Mouse (Mus musculus) adrenal gland, adult 18-20 months (tissue): ENCODE results near the gene Igsf10. TPM values are rescaled to one million over a fixed set of nuclear protein-coding genes. Genes with fewer than 3 reads are reported as not detected.
"Not testable (repeated sequence)": the region's sequence is repeated elsewhere in the genome, so short reads cannot be mapped to it uniquely, and the experiment has no call there.

Experiments used
- DNase-seq, 2 experiments: peaks; one replicate each; pipeline ENCODE4 v3.0.0; 2021 to 2022; ENCODE audit warnings: low spot score in 2 of 2
- long read RNA-seq, 2 experiments: library from polyadenylated mRNA; stranded (forward); transcript quantifications; one replicate each; pipeline ENCODE4 v2.0.0; 2021
- total RNA-seq, 2 experiments: library from RNA; stranded (reverse); gene quantifications; 1 replicate in 1 of 2; 2 replicates in 1 of 2; pipeline ENCODE4 v1.2.3; 2021

Igsf10 gene
- total RNA-seq = 1 to 10 TPM; 1.2 to 1.8 TPM
- long read RNA-seq, experiment 1 = 0 reads
- long read RNA-seq, experiment 2 = 0 reads

GRCm38 (mm10) chr3:59344065-59344905 is at the start of gene Igsf10:
Gene Igsf10 (minus strand): TSS chr3:59344394.
- peak in 1 of 2 experiments; percentile 8 for DNase-seq

GRCm38 (mm10) chr3:59385553-59385952 is 41.4 kb upstream of the Igsf10 start:
- no peak for DNase-seq

DNA sequence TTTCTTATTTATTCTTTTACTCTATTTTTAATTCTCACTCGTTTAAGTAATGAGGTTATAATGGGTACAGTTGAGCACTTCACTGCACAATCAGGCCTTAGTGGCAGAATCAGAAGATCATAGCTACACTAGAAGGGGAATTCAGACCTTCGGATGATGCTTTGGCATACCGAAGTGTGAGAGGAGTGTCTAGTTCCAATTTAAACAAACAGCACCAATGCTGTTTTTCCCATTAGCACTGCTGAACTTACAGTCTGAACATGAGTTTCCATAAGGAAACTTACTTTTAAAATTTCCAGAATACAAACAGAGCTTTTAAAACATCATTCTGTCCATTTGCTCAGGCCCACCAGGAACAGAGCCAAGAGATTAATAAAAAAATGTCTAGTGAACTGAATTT is 40.8 kb upstream of the Igsf10 start:
- no peak for DNase-seq

DNA sequence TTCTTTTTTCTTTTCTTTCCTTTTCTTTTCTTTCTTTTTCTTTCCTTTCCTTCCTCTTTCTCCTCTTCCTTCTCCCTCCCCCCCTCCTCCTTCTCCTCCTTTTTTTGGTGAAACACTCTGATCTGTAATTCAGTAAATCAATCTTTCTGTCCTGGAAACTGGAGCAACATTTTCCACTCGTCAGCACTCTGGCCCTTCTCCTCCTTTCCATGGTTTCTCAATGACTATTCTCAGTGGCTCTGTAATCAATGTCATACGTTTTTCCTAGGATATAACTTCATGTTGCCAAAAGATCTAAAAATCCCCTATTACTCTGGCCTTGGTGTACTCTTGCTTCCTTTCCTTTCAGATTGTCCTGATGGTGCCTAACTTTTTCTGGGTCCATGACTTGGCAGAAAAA is 40.1 kb upstream of the Igsf10 start:
- no peak for DNase-seq

DNA sequence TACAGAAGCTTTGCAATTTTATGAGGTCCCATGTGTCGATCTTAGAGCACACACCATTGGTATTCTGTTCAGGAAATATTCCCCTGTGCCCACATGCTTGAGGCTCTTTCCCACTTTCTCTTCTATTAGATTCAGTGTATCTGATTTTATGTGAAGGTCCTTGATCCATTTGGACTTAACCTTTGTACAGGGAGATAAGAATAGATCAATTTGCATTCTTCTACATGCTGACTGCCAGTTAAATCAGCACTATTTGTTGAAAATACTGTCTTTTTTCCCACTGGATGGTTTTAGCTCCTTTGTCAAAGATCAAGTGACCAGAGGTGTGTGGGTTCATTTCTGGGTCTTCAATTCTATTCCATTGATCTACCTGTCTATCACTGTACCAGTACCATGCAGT is 34.6 kb upstream of the Igsf10 start:
- not testable (repeated sequence) for DNase-seq

GRCm38 (mm10) chr3:59361895-59362294 is 17.7 kb upstream of the Igsf10 start:
- no peak for DNase-seq

DNA sequence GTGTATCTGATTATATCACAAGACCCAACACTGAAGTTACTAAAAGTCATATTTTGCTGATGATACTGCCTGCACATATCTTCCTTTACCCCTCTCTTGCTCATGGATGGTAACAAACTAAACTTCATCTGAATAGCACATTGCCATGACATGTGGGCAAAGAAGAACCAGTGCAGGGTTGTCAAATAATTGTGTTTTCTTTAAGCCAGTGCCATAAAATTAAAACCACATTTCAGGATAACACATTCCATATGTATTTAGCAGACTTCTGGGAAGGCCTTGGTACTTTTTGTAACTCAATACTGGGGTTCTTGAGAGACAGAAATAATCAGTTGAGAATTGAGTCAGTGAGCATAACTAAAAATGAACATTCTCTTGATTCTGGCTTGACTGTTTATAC is 15.9 kb upstream of the Igsf10 start:
- DNase-seq = no peak

- no peak for DNase-seq
Measured at GRCm38 (mm10) chr3:59354156-59354555, 10.0 kb upstream of the Igsf10 start.

- no peak for DNase-seq
Measured at GRCm38 (mm10) chr3:59351768-59352167, 7.6 kb upstream of the Igsf10 start.

- no peak for DNase-seq
Measured at GRCm38 (mm10) chr3:59343026-59343425, 1.2 kb downstream of the Igsf10 start.

DNA sequence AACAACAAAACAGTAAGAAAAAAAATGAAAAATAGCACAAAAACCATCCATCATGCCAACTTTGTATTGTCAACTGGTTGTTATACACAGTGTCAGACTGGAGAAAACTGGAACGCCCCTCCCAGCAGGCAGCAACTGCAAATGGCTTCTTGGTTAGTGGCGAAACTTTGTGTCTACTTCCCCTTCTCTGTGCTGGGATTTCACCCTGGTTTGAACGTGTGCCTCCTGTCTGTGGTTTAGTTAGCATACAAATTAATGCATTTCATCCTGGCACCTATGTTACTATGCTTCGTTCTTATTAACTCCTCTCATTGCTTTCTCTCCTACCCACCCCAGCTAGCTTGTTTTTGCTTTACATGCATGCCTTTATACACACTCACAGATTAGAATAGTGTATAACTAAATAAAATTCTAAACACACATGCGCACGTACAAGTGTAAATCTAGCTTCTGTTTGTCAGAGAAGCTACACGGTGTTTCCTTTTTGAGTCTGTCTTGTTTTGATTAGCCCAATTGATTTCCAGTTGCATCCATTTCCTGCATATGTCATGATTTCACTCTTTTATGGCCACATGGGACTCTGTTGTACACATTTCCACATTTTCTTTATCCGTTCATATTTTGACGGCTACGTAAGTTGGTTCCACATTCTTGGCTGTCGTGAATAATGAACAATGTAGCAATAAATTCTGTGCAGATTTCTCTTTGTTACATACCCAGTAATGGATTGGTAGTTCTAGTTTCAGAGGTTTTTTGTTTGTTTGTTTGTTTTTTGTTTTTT is 2.4 kb downstream of the Igsf10 start:
- no peak for DNase-seq

GRCm38 (mm10) chr3:59328526-59328925 is 15.7 kb downstream of the Igsf10 start:
- no peak for DNase-seq

GRCm38 (mm10) chr3:59321278-59321876 is 22.8 kb downstream of the Igsf10 start:
- DNase-seq = peak; percentile 43 to 44

DNA sequence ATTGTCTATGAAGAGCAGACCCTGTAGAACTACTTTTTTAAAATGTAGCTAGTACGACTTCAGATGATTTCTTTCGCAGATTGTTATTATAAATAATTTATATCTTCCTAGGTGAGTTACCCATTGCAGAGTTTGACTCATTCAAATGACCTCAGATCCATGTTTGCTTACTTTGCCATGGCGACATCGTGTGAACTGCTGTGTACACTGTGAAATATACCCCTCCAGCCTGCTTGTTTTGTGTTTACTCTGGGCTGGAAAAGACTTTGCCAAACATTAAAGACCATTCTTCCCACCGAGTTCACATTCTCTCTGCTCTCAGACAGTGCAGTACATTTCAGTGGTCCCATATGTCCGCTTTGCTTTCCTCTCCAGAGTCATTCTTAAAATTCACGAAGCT is 28.1 kb downstream of the Igsf10 start:
- no peak for DNase-seq

DNA sequence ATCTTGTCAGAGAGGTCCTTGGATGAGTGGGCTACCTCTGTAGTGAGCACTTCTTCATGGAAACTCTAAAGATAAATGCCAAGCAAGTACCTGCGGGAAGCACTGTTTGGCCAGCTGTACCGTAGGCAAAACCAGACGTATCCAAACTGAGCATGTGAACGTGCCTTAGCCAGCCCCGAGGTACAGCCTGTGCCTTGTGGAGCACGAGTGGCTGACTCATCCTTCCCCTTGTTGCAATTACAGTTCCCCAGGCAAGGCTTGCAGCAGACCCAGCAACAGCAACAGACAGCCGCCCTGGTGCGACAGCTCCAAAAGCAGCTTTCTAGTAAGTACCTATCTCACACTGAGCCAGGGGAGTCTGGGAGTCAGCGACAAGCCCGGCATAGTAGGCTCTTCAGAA is 31.6 kb downstream of the Igsf10 start:
- DNase-seq = peak; percentile 16 to 41

DNA sequence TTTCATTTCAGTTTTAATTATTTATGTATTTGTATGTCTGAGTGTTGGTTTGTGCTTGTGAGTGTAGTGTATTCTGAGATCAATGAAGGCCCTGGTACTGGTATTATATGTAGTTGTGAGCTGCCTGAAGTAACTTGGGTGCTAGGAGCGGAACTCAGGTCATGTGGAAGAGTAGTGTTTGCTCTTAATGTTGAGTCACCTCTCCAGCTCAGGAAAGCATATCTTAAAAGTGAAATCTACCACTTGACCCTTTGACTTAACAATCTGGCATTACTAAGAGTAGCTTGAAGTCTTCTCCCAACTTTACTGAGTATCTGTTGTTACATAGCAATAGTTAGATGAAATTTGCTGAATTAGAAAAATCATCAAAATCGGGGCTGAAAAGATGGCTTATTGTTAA is 38.7 kb downstream of the Igsf10 start:
- no peak for DNase-seq

DNA sequence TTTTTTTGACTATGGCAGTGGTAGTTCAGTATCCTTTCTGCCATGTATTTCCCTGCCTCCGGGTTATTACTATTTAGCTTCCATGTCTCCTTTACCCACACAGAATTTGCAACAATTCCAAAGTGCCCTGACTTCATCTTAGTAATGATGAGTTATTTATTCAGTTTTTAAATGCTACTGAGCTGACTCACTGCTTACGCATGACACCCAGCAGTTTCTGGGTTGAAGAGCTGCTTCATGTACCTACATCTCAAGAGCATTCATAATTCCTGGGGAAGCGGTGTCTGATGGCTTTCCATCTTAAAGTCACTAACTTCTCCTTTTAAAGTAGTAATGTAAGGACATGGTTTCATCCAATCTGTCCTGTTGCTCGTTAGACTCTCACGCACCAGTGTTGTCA is 39.2 kb downstream of the Igsf10 start:
- no peak for DNase-seq

- no peak for DNase-seq
Measured at GRCm38 (mm10) chr3:59297653-59298052, 46.5 kb downstream of the Igsf10 start.

- DNase-seq = no peak
Measured at GRCm38 (mm10) chr3:59296563-59297130, 47.5 kb downstream of the Igsf10 start.

DNA sequence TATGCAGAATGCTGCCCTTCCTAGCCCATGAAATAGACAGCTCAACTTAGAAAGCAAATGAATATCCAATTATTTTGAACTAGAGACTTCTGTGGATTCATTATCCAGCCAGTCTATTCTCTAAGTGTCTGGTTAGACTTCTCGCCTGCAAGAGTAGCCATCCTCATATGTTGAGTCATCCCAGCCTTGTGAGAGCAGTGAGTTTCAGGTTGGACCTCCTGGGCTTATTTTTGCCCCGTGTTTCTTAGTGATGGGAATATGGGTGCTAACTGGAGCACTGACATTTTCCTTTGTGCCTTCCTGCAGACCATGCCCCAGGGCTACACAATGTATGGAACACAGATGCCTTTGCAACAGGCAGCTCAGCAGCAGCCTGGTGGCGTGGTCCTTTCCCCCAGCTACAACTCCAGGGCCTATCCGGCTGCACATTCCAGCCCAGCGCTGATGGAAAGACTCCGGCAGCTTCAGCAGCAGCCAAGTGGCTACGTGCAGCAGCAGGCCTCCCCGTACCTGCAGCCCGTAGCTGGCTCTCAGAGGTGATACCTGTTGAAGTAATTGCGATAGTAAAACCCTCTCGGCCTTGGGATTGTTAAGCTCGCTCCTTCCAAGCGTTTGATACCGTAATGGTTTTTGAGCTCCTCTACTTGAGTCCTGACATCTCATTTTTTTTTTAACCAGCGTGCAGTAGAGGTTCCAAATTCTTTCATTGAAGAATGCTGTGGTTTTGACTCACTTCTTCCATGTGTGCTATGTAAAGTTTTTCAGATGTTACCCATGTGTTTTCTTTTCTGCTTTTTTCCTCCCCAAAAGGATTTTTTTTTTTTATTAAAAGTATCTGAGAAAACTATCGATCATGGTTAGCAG is 48.3 kb downstream of the Igsf10 start:
- no peak for DNase-seq
